ENCODE assay signal across 9 mouse cellular contexts in the genomic region with DNA sequence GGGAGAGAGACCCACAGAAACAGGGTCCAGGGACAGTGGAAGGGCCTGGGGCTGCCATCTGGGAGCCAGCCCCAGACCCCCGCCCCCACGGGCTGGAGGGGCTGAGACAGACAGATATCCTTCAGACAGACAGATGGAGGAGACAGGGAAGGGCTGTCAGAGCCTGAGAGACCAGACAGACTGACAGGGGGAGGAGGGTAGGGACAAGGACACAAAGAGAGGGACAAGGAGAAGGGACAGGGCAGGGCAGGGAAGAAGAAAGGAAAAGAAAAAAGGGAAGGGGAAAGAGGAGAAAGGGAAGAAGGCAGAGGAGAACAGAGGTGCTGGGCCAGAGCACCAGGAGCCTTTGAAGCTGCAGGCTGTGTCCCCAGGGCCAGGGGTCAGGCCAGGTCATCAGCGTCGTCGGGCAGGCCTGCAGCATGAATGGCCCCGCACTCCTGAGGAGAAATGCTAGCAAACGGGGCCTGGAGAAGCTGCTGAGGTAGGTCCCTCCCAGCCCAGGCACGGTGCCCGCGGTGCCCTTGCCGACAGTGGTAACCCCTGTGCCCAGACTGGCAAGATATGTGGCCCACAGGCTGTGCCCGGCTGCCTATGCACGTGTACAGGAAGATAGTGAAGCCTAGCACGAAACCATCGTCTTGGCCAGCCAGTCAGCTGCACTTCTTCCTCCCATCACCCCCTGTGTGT. TPM values are rescaled to one million over a fixed set of nuclear protein-coding genes. Genes with fewer than 3 reads are reported as not detected.
A peak's percentile ranks its signal among the peaks of the same experiment; 100 is the strongest.
DNase-seq lines count a peak whose midpoint lies in the region; ATAC-seq lines count a peak whose summit lies in the region.
"Had no signal": no experiment of that assay in that cellular context is flagged by ENCODE, and none has a peak within 500 bp of the region (broad histone marks: within the 10 kb centered on the region; RNA-seq: fewer than 3 reads in every experiment).

No protein-coding gene starts in this region.

- H3K4me1 ChIP-seq in kidney, embryonic 16.5 days (ENCODE audit: insufficient read depth, low read length) = peaks cover 61% of the 10 kb centered on the region
- peaks cover 43 to 53% of the 10 kb centered on the region in 2 experiments for H3K4me1 ChIP-seq in heart, embryonic 14.5 days (ENCODE audit: control insufficient read depth in 2 of 2, insufficient read depth in 2 of 2, low read length in 2 of 2)
- H3K4me1 ChIP-seq in midbrain, embryonic 12.5 days = peaks cover 19% of the 10 kb centered on the region

- ATAC-seq in kidney, embryonic 16.5 days (ENCODE audit: low FRiP score, low TSS enrichment) = no peak
- no peak for ATAC-seq in heart, embryonic 14.5 days (ENCODE audit: insufficient number of reproducible peaks, insufficient read depth, low FRiP score, low read depth)
- peak; percentile 41; the same call in 1 of the 2 replicates for ATAC-seq in midbrain, embryonic 12.5 days (ENCODE audit: low FRiP score, low read depth)

- H3K4me3 ChIP-seq in kidney, embryonic 16.5 days (ENCODE audit: low read length) = peak overlapping the region; percentile 43
- peak overlapping the region; percentile 18 to 22; a peak in 3 of 4 replicates for H3K4me3 ChIP-seq in heart, embryonic 14.5 days (ENCODE audit: control insufficient read depth in 1 of 2, insufficient read depth in 1 of 2, low read depth in 1 of 2, low read length in 2 of 2)
- no peak overlapping the region for H3K4me3 ChIP-seq in midbrain, embryonic 12.5 days

- H3K27me3 ChIP-seq in kidney, embryonic 16.5 days (ENCODE audit: insufficient read depth, low read length) = no peaks in the 10 kb centered on the region
- no peaks in the 10 kb centered on the region for H3K27me3 ChIP-seq in heart, embryonic 14.5 days (ENCODE audit: control insufficient read depth, insufficient read depth, low read length)
- H3K27me3 ChIP-seq in midbrain, embryonic 12.5 days = peaks cover 3% of the 10 kb centered on the region; the same call in 1 of the 2 replicates

- peak overlapping the region; percentile 54 for H3K4me2 ChIP-seq in kidney, embryonic 16.5 days (replicated peaks; ENCODE audit: low read depth, low read length)
- peak overlapping the region; percentile 26 for H3K4me2 ChIP-seq in heart, embryonic 14.5 days (ENCODE audit: low read length)
- no peak overlapping the region for H3K4me2 ChIP-seq in midbrain, embryonic 12.5 days (replicated peaks)

- H3K9ac ChIP-seq in kidney, embryonic 16.5 days (replicated peaks; ENCODE audit: low read length) = peak overlapping the region; percentile 77
- H3K9ac ChIP-seq in heart, embryonic 14.5 days (ENCODE audit: low read length) = peak overlapping the region; percentile 71
- H3K9ac ChIP-seq in midbrain, embryonic 12.5 days (replicated peaks) = peak overlapping the region; percentile 46

- no peak for DNase-seq in kidney, adult 9 months
- DNase-seq in embryo, embryonic 10.5 days (ENCODE audit: low spot score) = peak; percentile 57
- DNase-seq in thymus, postnatal 25 days = no peak
- DNase-seq in thymus, postnatal 0 days (ENCODE audit: low spot score) = no peak
- no peak for DNase-seq in kidney, adult 18-20 months

- H3K36me3 ChIP-seq in kidney, embryonic 16.5 days (ENCODE audit: insufficient read depth, low read length) = no peaks in the 10 kb centered on the region
- no peaks in the 10 kb centered on the region for H3K36me3 ChIP-seq in heart, embryonic 14.5 days (ENCODE audit: control insufficient read depth, insufficient read depth, low read length)
- H3K36me3 ChIP-seq in midbrain, embryonic 12.5 days = no peaks in the 10 kb centered on the region

- H3K27ac ChIP-seq in kidney, embryonic 16.5 days (ENCODE audit: low read length) = peak overlapping the region; percentile 97
- H3K27ac ChIP-seq in heart, embryonic 14.5 days (replicated peaks in 1 of 2; ENCODE audit: control insufficient read depth in 1 of 2, insufficient read depth in 1 of 2, low read depth in 2 of 2, low read length in 2 of 2) = peak overlapping the region; percentile 73 to 83
- H3K27ac ChIP-seq in midbrain, embryonic 12.5 days (replicated peaks) = peak overlapping the region; percentile 67

- WGBS in kidney, embryonic 16.5 days = 16% methylated on average over 15 of the region's 15 CpGs
- WGBS in heart, embryonic 14.5 days = 41% methylated on average over 15 of the region's 15 CpGs
- 37% methylated on average over 15 of the region's 15 CpGs for WGBS in midbrain, embryonic 12.5 days

- H3K9me3 ChIP-seq in kidney, embryonic 16.5 days (ENCODE audit: low read length) = no peaks in the 10 kb centered on the region
- no peaks in the 10 kb centered on the region for H3K9me3 ChIP-seq in heart, embryonic 14.5 days (ENCODE audit: control insufficient read depth, low read length)
- no peaks in the 10 kb centered on the region for H3K9me3 ChIP-seq in midbrain, embryonic 12.5 days

RNA-seq across cellular contexts. Expression of a gene that starts 11.4 kb away (rescaled TPM):
- 141 and 156 TPM in 2 replicates for polyA plus RNA-seq in kidney, embryonic 16.5 days (2015; fragmentation: Nextera tagmentation; extraction: Ambion mirVana)
- 48.6 and 49.3 TPM in 2 replicates for polyA plus RNA-seq in heart, embryonic 14.5 days (2014; fragmentation: Nextera tagmentation; extraction: Ambion mirVana)
- polyA plus RNA-seq in midbrain, embryonic 12.5 days (2016; fragmentation: Nextera tagmentation; extraction: Ambion mirVana) = 9.8 and 11.1 TPM in 2 replicates
- 655 and 664 TPM in 2 replicates for polyA plus RNA-seq in thymus, postnatal 0 days (2015; fragmentation: Nextera tagmentation; extraction: Ambion mirVana)

RNA-seq across cellular contexts. Expression of a gene that starts 26.6 kb away (rescaled TPM):
- polyA plus RNA-seq in kidney, embryonic 16.5 days (2015; fragmentation: Nextera tagmentation; extraction: Ambion mirVana) = 14.2 and 17.2 TPM in 2 replicates
- 3.9 and 5.8 TPM in 2 replicates for polyA plus RNA-seq in heart, embryonic 14.5 days (2014; fragmentation: Nextera tagmentation; extraction: Ambion mirVana)
- 1.0 and 1.1 TPM in 2 replicates for polyA plus RNA-seq in midbrain, embryonic 12.5 days (2016; fragmentation: Nextera tagmentation; extraction: Ambion mirVana)
- 4.7 and 5.2 TPM in 2 replicates for polyA plus RNA-seq in thymus, postnatal 0 days (2015; fragmentation: Nextera tagmentation; extraction: Ambion mirVana)

RNA-seq across cellular contexts. Expression of a gene that starts 30.4 kb away (rescaled TPM):
- polyA plus RNA-seq in kidney, embryonic 16.5 days (2015; fragmentation: Nextera tagmentation; extraction: Ambion mirVana) = 11.9 and 12.0 TPM in 2 replicates
- 24.1 and 31.7 TPM in 2 replicates for polyA plus RNA-seq in heart, embryonic 14.5 days (2014; fragmentation: Nextera tagmentation; extraction: Ambion mirVana)
- polyA plus RNA-seq in midbrain, embryonic 12.5 days (2016; fragmentation: Nextera tagmentation; extraction: Ambion mirVana) = 0.66 TPM in 1 of 2 replicates, not detected in the other
- polyA plus RNA-seq in thymus, postnatal 0 days (2015; fragmentation: Nextera tagmentation; extraction: Ambion mirVana) = 14.1 and 14.3 TPM in 2 replicates

RNA-seq across cellular contexts. Expression of a gene that starts 37.4 kb away (rescaled TPM):
- 2.3 and 4.0 TPM in 2 replicates for polyA plus RNA-seq in kidney, embryonic 16.5 days (2015; fragmentation: Nextera tagmentation; extraction: Ambion mirVana)
- polyA plus RNA-seq in heart, embryonic 14.5 days (2014; fragmentation: Nextera tagmentation; extraction: Ambion mirVana) = not detected in 2 replicates
- 0.56 TPM in 1 of 2 replicates, not detected in the other for polyA plus RNA-seq in midbrain, embryonic 12.5 days (2016; fragmentation: Nextera tagmentation; extraction: Ambion mirVana)
- polyA plus RNA-seq in thymus, postnatal 0 days (2015; fragmentation: Nextera tagmentation; extraction: Ambion mirVana) = 0.34 and 0.75 TPM in 2 replicates
- polyA plus RNA-seq: neural tube, embryonic 14.5 days had no signal
